Mouse (Mus musculus) liver, adult 2 months (tissue): ENCODE results near the gene Rab3c. TPM values are rescaled to one million over a fixed set of nuclear protein-coding genes. Genes with fewer than 3 reads are reported as not detected.

ENCODE experiments used
- DNase-seq: peaks from one replicate; pipeline ENCODE4 v3.0.0-alpha.2; 2011; ENCODE audit warnings: low read depth, low spot score; ENCODE audit errors: extremely low read depth
- H3K27ac ChIP-seq: fragments of 200-500 bp; replicated peaks from 2 replicates; pipeline ENCODE4 v1.5.1; 2012; ENCODE audit warnings: low read depth, mild to moderate bottlenecking, control low read depth, inconsistent platforms, low read length; ENCODE audit not compliant: insufficient read depth
- H3K27me3 ChIP-seq: fragments of 200-500 bp; 2 replicates; pipeline ENCODE4 v1.6.1; 2012; ENCODE audit warnings: mild to moderate bottlenecking, moderate library complexity, low read length, inconsistent platforms; ENCODE audit not compliant: control insufficient read depth, insufficient read depth
- H3K36me3 ChIP-seq: fragments of 200-500 bp; 2 replicates; pipeline ENCODE4 v1.6.1; 2012; ENCODE audit warnings: low read length, inconsistent platforms; ENCODE audit not compliant: control insufficient read depth, insufficient read depth
- H3K4me1 ChIP-seq: fragments of 200-500 bp; 2 replicates; pipeline ENCODE4 v1.6.1; 2011; ENCODE audit warnings: low read length; ENCODE audit not compliant: control insufficient read depth, insufficient read depth
- H3K4me3 ChIP-seq: fragments of 200-500 bp; 2 replicates; pipeline ENCODE4 v1.5.1; 2011; ENCODE audit warnings: low read depth, mild to moderate bottlenecking, control low read depth, low read length, moderate library complexity; ENCODE audit not compliant: insufficient read depth
- H3K79me2 ChIP-seq: fragments of 200-500 bp; 2 replicates; pipeline ENCODE4 v1.6.1; 2012; ENCODE audit warnings: inconsistent platforms, mild to moderate bottlenecking, low read length, moderate library complexity; ENCODE audit not compliant: control insufficient read depth, insufficient read depth
- H3K9ac ChIP-seq: fragments of 200-500 bp; 2 replicates; pipeline ENCODE4 v1.6.1; 2012; ENCODE audit warnings: low read depth, mild to moderate bottlenecking, control low read depth, inconsistent platforms, low read length
- CTCF ChIP-seq: fragments of 200-500 bp; IDR thresholded peaks from 2 replicates; pipeline ENCODE4 v1.5.1; 2011; ENCODE audit warnings: low read depth, low read length, control low read depth
- POLR2A ChIP-seq: fragments of 200-500 bp; IDR thresholded peaks from 2 replicates; pipeline ENCODE4 v1.6.1; 2011; ENCODE audit warnings: low read length, control low read depth; ENCODE audit not compliant: insufficient read depth; ENCODE audit errors: extremely low read depth
- WGBS: fragments of 180-500 bp; shearing (Covaris S2); methylation state at CpG from one replicate; pipeline ENCODE4 v1.1.7; 2018; 5-methylcytosine and 5-hydroxymethylcytosine counted together
- polyA plus RNA-seq: library from polyadenylated mRNA; depleted of rRNA; stranded (reverse); fragments of >200 nt; gene quantifications from 2 replicates; pipeline ENCODE4 v1.2.3, GENCODE M21; 2012
- total RNA-seq: library from RNA; depleted of rRNA; stranded (reverse); fragments of >200 nt; gene quantifications from 2 replicates; pipeline ENCODE4 v1.2.3, GENCODE M21; 2014

Gene Rab3c
- total and polyA plus RNA-seq, 2 experiments: 0.09 TPM; not detected in 1

DNA sequence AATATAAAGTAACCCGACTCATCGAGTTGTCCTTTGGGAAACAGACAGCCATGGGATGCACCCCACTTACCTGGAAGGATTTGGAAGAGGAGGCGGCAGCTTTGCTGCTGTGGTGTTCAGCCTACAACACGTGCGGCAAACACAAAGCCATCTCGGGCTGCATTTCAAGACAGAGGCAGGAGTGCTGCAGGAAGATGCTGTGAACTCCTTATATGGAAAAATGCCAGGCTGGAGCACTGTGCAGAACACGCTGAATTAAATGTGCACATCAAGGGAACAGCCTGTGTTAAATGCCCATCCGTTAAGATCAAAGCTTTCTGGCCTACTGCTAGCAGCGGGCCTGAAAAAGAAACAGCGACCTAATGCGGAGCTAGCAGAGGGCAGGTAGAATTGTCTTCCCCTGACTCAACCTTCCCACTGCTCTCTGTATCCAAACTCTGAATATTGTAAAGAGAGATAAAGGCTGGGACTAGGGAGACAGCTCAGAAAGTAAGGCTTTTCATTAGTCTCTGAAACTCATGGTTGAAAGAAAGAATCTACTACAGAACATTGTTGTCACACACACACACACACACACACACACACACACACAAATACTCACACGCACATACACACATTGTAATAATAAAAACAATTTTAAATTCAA is 153.1 kb downstream of the Rab3c start:
- no peak for TF ChIP-seq POLR2A
- TF ChIP-seq CTCF: no peak

GRCm38 (mm10) chr13:110122825-110123224 is 158.0 kb downstream of the Rab3c start:
- WGBS: 34% methylated on average over 4 of the region's 4 CpGs
- TF ChIP-seq CTCF (no peak), POLR2A (no peak)
- no peaks in the 10 kb centered on the region for H3K79me2 ChIP-seq
- no peaks in the 10 kb centered on the region for H3K36me3 ChIP-seq
- H3K4me1 ChIP-seq: no peaks in the 10 kb centered on the region
- no peak overlapping the region for H3K27ac ChIP-seq
- no peak overlapping the region for H3K4me3 ChIP-seq
- DNase-seq: peak; percentile 14
- no peaks in the 10 kb centered on the region for H3K27me3 ChIP-seq
- no peak overlapping the region for H3K9ac ChIP-seq

More for the DNA sequence above, 153.1 kb downstream of the Rab3c start:
- no peak for DNase-seq
- Histone ChIP-seq H3K4me1 (no peaks in the 10 kb centered on the region), H3K79me2 (no peaks in the 10 kb centered on the region), H3K36me3 (no peaks in the 10 kb centered on the region), H3K4me3 (no peak overlapping the region), H3K9ac (no peak overlapping the region), H3K27me3 (no peaks in the 10 kb centered on the region), H3K27ac (no peak overlapping the region)
- 87% methylated on average over 12 of the region's 12 CpGs for WGBS

GRCm38 (mm10) chr13:110116892-110117291 is 163.9 kb downstream of the Rab3c start:
- Histone ChIP-seq H3K9ac (no peak overlapping the region), H3K27me3 (no peaks in the 10 kb centered on the region), H3K4me1 (no peaks in the 10 kb centered on the region), H3K27ac (no peak overlapping the region), H3K79me2 (no peaks in the 10 kb centered on the region), H3K36me3 (no peaks in the 10 kb centered on the region), H3K4me3 (no peak overlapping the region)
- TF ChIP-seq CTCF: no peak
- TF ChIP-seq POLR2A: no peak
- 86% methylated on average over 5 of the region's 5 CpGs for WGBS
- DNase-seq: no peak

DNA sequence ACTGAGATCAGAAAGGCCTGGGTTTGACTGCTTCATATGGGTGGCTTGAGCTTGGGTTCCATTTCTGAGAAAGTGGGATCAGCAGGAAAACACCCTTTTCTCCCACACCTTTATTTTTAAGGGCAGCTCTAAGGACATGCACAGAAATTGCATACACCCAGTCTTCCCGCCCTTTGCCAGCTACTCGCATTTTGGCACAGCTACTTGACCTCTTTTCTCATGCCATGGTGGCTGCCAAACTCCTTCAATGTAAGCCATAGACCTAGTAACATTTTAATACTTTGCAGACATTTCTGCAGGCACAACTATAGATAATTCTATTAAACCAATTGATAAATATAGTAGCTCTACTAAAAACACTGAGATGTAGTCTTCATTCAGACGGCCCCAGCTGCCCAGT is 164.5 kb downstream of the Rab3c start:
- H3K9ac ChIP-seq: no peak overlapping the region
- WGBS: 79% methylated on average over 3 of the region's 3 CpGs
- no peak for DNase-seq
- H3K4me1 ChIP-seq: no peaks in the 10 kb centered on the region
- H3K4me3 ChIP-seq: no peak overlapping the region
- H3K36me3 ChIP-seq: no peaks in the 10 kb centered on the region
- H3K27me3 ChIP-seq: no peaks in the 10 kb centered on the region
- no peak for TF ChIP-seq POLR2A
- no peak for TF ChIP-seq CTCF
- H3K79me2 ChIP-seq: no peaks in the 10 kb centered on the region
- no peak overlapping the region for H3K27ac ChIP-seq

- Histone ChIP-seq H3K36me3 (no peaks in the 10 kb centered on the region), H3K4me3 (no peak overlapping the region), H3K9ac (no peak overlapping the region), H3K79me2 (no peaks in the 10 kb centered on the region), H3K27ac (no peak overlapping the region), H3K4me1 (no peaks in the 10 kb centered on the region), H3K27me3 (no peaks in the 10 kb centered on the region)
- TF ChIP-seq POLR2A (no peak), CTCF (no peak)
- WGBS: 69% methylated on average over 7 of the region's 7 CpGs
- no peak for DNase-seq
Observed at GRCm38 (mm10) chr13:110114870-110115645, 165.7 kb downstream of the Rab3c start.

DNA sequence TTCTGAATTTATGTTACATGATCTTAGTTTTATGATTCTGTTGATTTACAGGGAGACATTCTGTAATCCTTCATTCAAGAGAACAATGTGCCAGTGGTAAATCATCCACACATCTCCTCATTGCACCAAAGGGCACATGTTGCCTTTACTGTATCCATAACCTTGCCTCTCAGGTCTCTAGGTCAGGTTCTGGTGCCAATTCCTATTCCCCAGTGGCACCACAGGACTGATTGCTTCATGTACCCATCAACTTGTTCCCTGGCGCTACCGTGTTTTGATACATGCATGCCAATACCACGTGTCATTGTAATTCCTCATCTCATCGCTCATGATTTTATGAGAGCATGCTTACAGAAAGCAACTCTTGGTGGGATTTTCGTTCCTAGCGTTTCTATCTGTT is 167.1 kb downstream of the Rab3c start:
- TF ChIP-seq POLR2A (no peak), CTCF (no peak)
- Histone ChIP-seq H3K4me1 (no peaks in the 10 kb centered on the region), H3K36me3 (no peaks in the 10 kb centered on the region), H3K27me3 (no peaks in the 10 kb centered on the region), H3K9ac (no peak overlapping the region), H3K27ac (no peak overlapping the region), H3K4me3 (no peak overlapping the region), H3K79me2 (no peaks in the 10 kb centered on the region)
- DNase-seq: no peak
- 90% methylated on average over 6 of the region's 6 CpGs for WGBS
